Mouse (Mus musculus) embryonic facial prominence, embryonic 12.5 days (tissue): ENCODE measurements around the gene Rnpepl1. TPM values are rescaled to one million over a fixed set of nuclear protein-coding genes. Genes with fewer than 3 reads are reported as not detected.

Experiments used
- ATAC-seq: fragments of 200-750 bp; cut with Nextera tagmentation; 2 replicates; pipeline ENCODE4 v1.8.0; 2017; ENCODE audit not compliant: insufficient number of reproducible peaks, insufficient read depth, low FRiP score, low TSS enrichment
- H3K27ac ChIP-seq: fragments of 300-500 bp; sonication (generic); 2 replicates; pipeline ENCODE4 v1.5.1; 2016; ENCODE audit warnings: mild to moderate bottlenecking
- H3K27me3 ChIP-seq: fragments of 300-500 bp; sonication (generic); 2 replicates; pipeline ENCODE4 v1.6.1; 2016; ENCODE audit warnings: mild to moderate bottlenecking, moderate library complexity
- H3K36me3 ChIP-seq: fragments of 300-500 bp; sonication (generic); 2 replicates; pipeline ENCODE4 v1.6.1; 2016; ENCODE audit warnings: mild to moderate bottlenecking
- H3K4me1 ChIP-seq: fragments of 300-500 bp; sonication (generic); 2 replicates; pipeline ENCODE4 v1.6.1; 2016
- H3K4me2 ChIP-seq: fragments of 300-500 bp; sonication (generic); replicated peaks from 2 replicates; pipeline ENCODE4 v1.6.1; 2016; ENCODE audit warnings: mild to moderate bottlenecking, moderate library complexity
- H3K4me3 ChIP-seq: fragments of 300-500 bp; sonication (generic); 2 replicates; pipeline ENCODE4 v1.5.1; 2016; ENCODE audit warnings: mild to moderate bottlenecking
- H3K9ac ChIP-seq: fragments of 300-500 bp; sonication (generic); 2 replicates; pipeline ENCODE4 v1.6.1; 2016; ENCODE audit warnings: mild to moderate bottlenecking, moderate library complexity
- H3K9me3 ChIP-seq: fragments of 300-500 bp; sonication (generic); 2 replicates; pipeline ENCODE4 v1.6.1; 2016; ENCODE audit warnings: mild to moderate bottlenecking, moderate library complexity
- WGBS: fragments of 180-500 bp; shearing (Covaris S2); methylation state at CpG from one replicate; pipeline ENCODE4 v1.1.7; 2016; 5-methylcytosine and 5-hydroxymethylcytosine counted together
- polyA plus RNA-seq: library from polyadenylated mRNA; unstranded; fragments of >200 nt; fragmentation: Nextera tagmentation; extraction: Ambion mirVana; gene quantifications from 2 replicates; pipeline ENCODE4 v1.2.1, GENCODE M21; 2016

Gene Rnpepl1
- polyA plus RNA-seq, 1 experiment from 2014 or later, result 38.4 TPM

GRCm38 (mm10) chr1:92930171-92930706 is 19.7 kb downstream of the Rnpepl1 start:
- ATAC-seq, result no peak
- Histone ChIP-seq H3K9me3 (peaks cover 5% of the 10 kb centered on the region), H3K4me1 (peaks cover 6% of the 10 kb centered on the region; the same call in 1 of the 2 replicates), H3K36me3 (no peaks in the 10 kb centered on the region), H3K27me3 (no peaks in the 10 kb centered on the region), H3K4me2 (no peak overlapping the region), H3K27ac (no peak overlapping the region), H3K4me3 (no peak overlapping the region), H3K9ac (no peak overlapping the region)
- WGBS, result 25% methylated on average over 1 of the region's 1 CpGs

GRCm38 (mm10) chr1:92933611-92934010 is 23.0 kb downstream of the Rnpepl1 start:
- Histone ChIP-seq H3K4me3 (peak overlapping the region; percentile 65), H3K4me1 (peaks cover 12% of the 10 kb centered on the region), H3K9ac (peak overlapping the region; percentile 74), H3K4me2 (peak overlapping the region; percentile 68), H3K9me3 (peaks cover 5% of the 10 kb centered on the region), H3K27ac (peak overlapping the region; percentile 94), H3K36me3 (peaks cover 12% of the 10 kb centered on the region), H3K27me3 (no peaks in the 10 kb centered on the region)
- 85% methylated on average over 4 of the region's 4 CpGs for WGBS
- ATAC-seq, result no peak

DNA sequence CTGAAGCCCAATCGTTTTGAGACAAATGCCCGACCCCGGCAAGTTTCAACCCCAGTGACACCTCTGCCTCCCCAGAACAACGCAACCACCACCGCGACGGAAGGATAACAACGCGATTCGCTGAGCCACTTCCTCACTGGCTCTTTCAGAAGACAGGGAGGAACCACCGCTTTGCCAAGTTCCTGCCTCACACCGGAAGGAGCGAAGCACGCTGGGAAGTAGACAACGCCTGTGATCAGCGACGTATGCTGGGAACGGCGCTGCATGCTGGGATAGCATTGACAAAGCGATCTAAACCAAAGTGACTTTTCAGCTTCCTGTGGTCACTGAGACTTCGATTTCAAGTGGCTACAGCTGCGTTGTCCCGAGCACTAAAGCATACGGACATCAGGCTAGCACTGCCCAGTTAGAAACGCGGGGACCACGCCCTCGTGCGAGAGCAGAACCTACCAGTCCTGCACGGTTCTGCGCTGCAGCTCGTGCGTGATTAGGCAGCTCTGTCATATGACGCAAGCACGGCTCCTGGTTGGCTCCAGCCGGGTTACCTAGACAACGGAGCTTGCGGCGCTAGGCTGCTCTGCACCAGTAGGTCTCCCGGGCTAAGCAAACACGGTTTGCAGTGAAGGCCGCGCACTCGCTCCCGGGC is 23.7 kb downstream of the Rnpepl1 start, which contains the start of gene Capn10:
Gene Capn10, plus strand, starts transcription at position 195 of the 646 bp plus-strand sequence.
- peak; percentile 99 for ATAC-seq
- Histone ChIP-seq H3K27ac (peak within 1 kb of the TSS; percentile 94), H3K27me3 (no peaks in the 10 kb centered on the region), H3K9ac (peak within 1 kb of the TSS; percentile 74), H3K36me3 (peaks cover 19% of the 10 kb centered on the region), H3K9me3 (peaks cover 5% of the 10 kb centered on the region), H3K4me1 (peaks cover 12% of the 10 kb centered on the region), H3K4me3 (peak within 1 kb of the TSS; percentile 65), H3K4me2 (peak within 1 kb of the TSS; percentile 68)
- WGBS, result under 1% methylated on average over 45 of the region's 45 CpGs

- no peak for ATAC-seq
- Histone ChIP-seq H3K4me2 (peak overlapping the region; percentile 68), H3K27me3 (no peaks in the 10 kb centered on the region), H3K27ac (peak overlapping the region; percentile 94; the same call in 1 of the 2 replicates), H3K4me1 (peaks cover 12% of the 10 kb centered on the region), H3K9ac (peak overlapping the region; percentile 74), H3K9me3 (peaks cover 5% of the 10 kb centered on the region), H3K36me3 (peaks cover 29% of the 10 kb centered on the region), H3K4me3 (peak overlapping the region; percentile 65)
- WGBS, result 18% methylated on average over 10 of the region's 10 CpGs
Measured at GRCm38 (mm10) chr1:92935054-92935962, 24.7 kb downstream of the Rnpepl1 start.

DNA sequence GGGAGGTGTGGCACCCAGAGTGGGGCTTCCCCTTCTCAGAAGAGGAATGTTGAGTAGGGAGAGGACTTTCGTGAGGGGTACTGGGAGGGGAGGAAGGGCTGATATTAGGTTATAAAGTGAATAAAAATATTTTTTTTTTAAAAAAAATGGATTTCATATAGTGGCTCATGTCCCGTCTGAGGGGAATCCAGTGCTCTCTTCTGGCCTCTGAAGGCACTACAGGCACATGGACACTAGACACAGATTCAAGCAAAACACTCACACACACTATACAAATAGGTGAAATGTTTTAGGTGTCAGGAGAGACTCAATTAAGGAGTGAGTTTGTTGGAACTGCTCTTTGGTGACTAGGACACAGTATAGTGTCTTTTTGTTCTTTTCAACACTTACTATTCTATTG is 25.4 kb downstream of the Rnpepl1 start:
- Histone ChIP-seq H3K27me3 (no peaks in the 10 kb centered on the region), H3K4me1 (peaks cover 12% of the 10 kb centered on the region), H3K27ac (no peak overlapping the region), H3K4me2 (peak overlapping the region; percentile 68), H3K9me3 (peaks cover 5% of the 10 kb centered on the region), H3K4me3 (0 out of 2 replicates have a peak overlapping the region, but pooled peaks have one; percentile 8), H3K36me3 (peaks cover 35% of the 10 kb centered on the region), H3K9ac (no peak overlapping the region)
- 67% methylated on average over 2 of the region's 2 CpGs for WGBS
- ATAC-seq, result no peak

GRCm38 (mm10) chr1:92936467-92936866 is 25.9 kb downstream of the Rnpepl1 start:
- Histone ChIP-seq H3K36me3 (peaks cover 37% of the 10 kb centered on the region), H3K9me3 (peaks cover 5% of the 10 kb centered on the region), H3K27me3 (no peaks in the 10 kb centered on the region), H3K4me3 (no peak overlapping the region), H3K4me2 (no peak overlapping the region), H3K27ac (no peak overlapping the region), H3K4me1 (peaks cover 12% of the 10 kb centered on the region), H3K9ac (no peak overlapping the region)
- ATAC-seq, result no peak
- 88% methylated on average over 3 of the region's 3 CpGs for WGBS

- Histone ChIP-seq H3K27me3 (no peaks in the 10 kb centered on the region), H3K27ac (no peak overlapping the region), H3K4me1 (peaks cover 12% of the 10 kb centered on the region), H3K4me2 (no peak overlapping the region), H3K4me3 (no peak overlapping the region), H3K9me3 (peaks cover 4% of the 10 kb centered on the region), H3K36me3 (peaks cover 49% of the 10 kb centered on the region), H3K9ac (no peak overlapping the region)
- no peak for ATAC-seq
- 93% methylated on average over 3 of the region's 3 CpGs for WGBS
Measured at GRCm38 (mm10) chr1:92937797-92938196, 27.2 kb downstream of the Rnpepl1 start.

DNA sequence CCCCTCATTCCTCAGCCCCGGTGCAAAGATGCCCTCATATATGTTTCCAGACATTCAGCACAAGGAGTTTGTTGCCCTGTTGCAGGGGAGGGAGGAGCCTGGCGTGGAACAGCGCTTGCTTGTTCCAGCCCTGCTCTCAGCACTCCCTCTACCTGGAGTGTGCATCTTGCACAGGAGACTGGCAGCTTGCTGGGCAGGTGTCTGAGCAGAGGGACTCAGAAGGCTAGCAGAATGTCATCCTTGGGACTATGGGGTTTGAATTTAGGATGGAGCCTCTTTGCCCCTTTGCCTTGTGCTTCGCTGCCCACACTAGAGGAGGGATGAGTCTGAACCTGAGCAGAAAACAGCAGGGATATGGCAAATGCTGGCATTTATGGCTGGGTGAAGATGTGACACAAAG is 29.2 kb downstream of the Rnpepl1 start:
- peaks cover 67% of the 10 kb centered on the region for H3K36me3 ChIP-seq
- no peaks in the 10 kb centered on the region for H3K9me3 ChIP-seq
- H3K4me1 ChIP-seq, result peaks cover 8% of the 10 kb centered on the region
- no peak overlapping the region for H3K4me3 ChIP-seq
- no peak overlapping the region for H3K4me2 ChIP-seq
- H3K27ac ChIP-seq, result no peak overlapping the region
- WGBS, result 94% methylated on average over 4 of the region's 4 CpGs
- H3K27me3 ChIP-seq, result no peaks in the 10 kb centered on the region
- no peak for ATAC-seq
- no peak overlapping the region for H3K9ac ChIP-seq

GRCm38 (mm10) chr1:92943219-92943989 is 32.8 kb downstream of the Rnpepl1 start:
- H3K4me2 ChIP-seq, result no peak overlapping the region
- no peaks in the 10 kb centered on the region for H3K9me3 ChIP-seq
- H3K9ac ChIP-seq, result no peak overlapping the region
- peaks cover 90% of the 10 kb centered on the region for H3K36me3 ChIP-seq
- no peak overlapping the region for H3K27ac ChIP-seq
- H3K4me3 ChIP-seq, result no peak overlapping the region
- H3K4me1 ChIP-seq, result no peaks in the 10 kb centered on the region
- no peak for ATAC-seq
- no peaks in the 10 kb centered on the region for H3K27me3 ChIP-seq
- 92% methylated on average over 19 of the region's 19 CpGs for WGBS

DNA sequence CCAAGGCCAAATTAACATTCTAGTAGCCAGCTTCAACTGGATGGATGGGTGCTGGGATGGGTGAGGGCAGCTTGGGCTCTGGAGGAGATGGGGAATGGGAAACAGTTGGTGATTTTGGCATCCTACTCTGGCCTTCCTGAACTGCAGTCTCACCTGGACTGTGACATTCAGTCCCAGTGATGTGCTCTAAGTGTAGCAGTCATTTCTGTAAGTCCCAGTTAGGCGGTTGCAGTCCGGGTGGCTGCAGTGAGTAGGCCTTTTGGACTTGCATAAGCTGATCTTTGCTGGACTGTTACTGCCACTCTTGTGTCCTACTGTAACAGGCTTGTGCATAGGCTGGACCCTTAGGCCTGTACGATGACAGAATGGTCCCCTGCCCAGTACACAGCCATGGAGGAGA is 37.4 kb downstream of the Rnpepl1 start:
- 89% methylated on average over 3 of the region's 3 CpGs for WGBS

DNA sequence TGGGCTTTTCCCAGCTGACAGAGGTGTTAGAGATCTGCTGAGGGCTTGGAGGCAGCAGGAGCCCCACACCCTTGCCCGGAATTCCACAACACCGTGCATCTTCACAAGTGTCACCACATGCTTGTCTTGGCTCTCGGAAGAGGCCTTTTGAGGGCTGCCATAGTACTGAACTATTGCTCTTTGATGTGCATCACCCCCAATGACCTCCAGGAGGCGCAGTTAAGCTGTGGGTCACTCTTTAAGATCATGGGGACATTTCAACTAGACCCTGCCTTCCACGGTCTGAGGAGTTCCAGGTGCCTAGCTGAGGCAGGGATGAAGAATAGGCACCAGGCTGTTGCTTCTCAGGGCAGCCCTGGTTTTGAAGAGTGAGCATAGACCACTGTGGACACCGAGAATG is 38.8 kb downstream of the Rnpepl1 start:
- ATAC-seq, result no peak
- WGBS, result 65% methylated on average over 6 of the region's 6 CpGs
- no peaks in the 10 kb centered on the region for H3K9me3 ChIP-seq
- H3K36me3 ChIP-seq, result peaks cover 45% of the 10 kb centered on the region
- no peak overlapping the region for H3K9ac ChIP-seq
- H3K4me3 ChIP-seq, result no peak overlapping the region
- no peaks in the 10 kb centered on the region for H3K27me3 ChIP-seq
- H3K4me2 ChIP-seq, result no peak overlapping the region
- no peaks in the 10 kb centered on the region for H3K4me1 ChIP-seq
- H3K27ac ChIP-seq, result no peak overlapping the region

More for the DNA sequence above, 37.4 kb downstream of the Rnpepl1 start:
- H3K9ac ChIP-seq, result no peak overlapping the region
- no peak overlapping the region for H3K27ac ChIP-seq
- H3K4me3 ChIP-seq, result no peak overlapping the region
- H3K4me2 ChIP-seq, result no peak overlapping the region
- no peaks in the 10 kb centered on the region for H3K9me3 ChIP-seq
- H3K36me3 ChIP-seq, result peaks cover 58% of the 10 kb centered on the region
- H3K4me1 ChIP-seq, result no peaks in the 10 kb centered on the region
- ATAC-seq, result no peak
- H3K27me3 ChIP-seq, result no peaks in the 10 kb centered on the region
